Mouse (Mus musculus) gastrocnemius, postnatal 36 days (tissue): ENCODE results near the gene Orm3. TPM values are rescaled to one million over a fixed set of nuclear protein-coding genes. Genes with fewer than 3 reads are reported as not detected.

Experiments
- DNase-seq, 2 experiments: peaks; one replicate each; pipeline ENCODE4 v3.0.0; 2022
- intact Hi-C: fragments of 180-260 bp; cut with DNase I; formaldehyde crosslinking; loops from one replicate; pipeline ENCODE4 v1.15.1; 2025
- total RNA-seq, 2 experiments: library from RNA; stranded (reverse); gene quantifications; 2 replicates each; pipeline ENCODE4 v1.2.3; 2021

Orm3 gene
- total RNA-seq, 2 experiments from 2014 or later, result not detected

DNA sequence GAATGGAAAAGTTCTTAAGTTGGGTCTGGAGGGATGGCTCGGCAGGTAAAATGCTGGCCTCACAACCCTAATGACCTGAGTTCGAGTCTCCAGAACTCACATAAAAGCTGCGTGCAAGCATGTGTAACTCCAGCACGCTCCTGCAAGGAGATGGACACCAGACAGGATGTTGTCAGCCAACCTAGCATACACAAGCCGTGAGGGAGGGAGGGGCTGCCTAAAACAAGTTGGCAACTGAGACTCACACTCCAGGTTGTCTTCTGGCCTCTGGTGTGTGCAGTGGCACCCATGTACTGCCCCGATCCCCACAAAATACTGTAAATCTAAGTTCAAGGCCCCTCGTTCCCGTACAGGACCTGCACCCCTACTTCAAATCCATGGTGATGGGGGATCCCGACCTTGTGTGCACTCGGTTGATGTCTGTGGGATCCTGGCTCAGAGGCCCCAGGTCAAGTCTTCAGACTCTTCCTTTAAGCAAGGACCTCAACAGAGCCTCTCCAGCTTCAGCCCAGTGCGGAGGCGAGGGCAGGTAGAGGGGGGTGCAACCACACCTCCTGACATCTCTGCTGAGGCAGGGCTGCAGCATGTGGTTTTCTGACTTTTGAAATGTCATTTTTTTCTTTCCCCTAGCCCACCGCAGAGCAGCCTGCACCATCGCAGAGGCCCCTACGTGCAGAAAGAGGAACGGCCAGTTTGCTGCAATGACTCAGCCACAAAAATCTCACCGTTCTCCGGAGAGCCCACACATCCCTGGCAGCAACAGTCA lies 44.8 kb downstream of the Orm3 start:
- no peak for DNase-seq
- intact Hi-C loops, result no loop called here

- intact Hi-C loops, result no loop called here
- no peak for DNase-seq
These were observed 45.7 kb downstream of the Orm3 start for GRCm38 (mm10) chr4:63401620-63402019.

DNA sequence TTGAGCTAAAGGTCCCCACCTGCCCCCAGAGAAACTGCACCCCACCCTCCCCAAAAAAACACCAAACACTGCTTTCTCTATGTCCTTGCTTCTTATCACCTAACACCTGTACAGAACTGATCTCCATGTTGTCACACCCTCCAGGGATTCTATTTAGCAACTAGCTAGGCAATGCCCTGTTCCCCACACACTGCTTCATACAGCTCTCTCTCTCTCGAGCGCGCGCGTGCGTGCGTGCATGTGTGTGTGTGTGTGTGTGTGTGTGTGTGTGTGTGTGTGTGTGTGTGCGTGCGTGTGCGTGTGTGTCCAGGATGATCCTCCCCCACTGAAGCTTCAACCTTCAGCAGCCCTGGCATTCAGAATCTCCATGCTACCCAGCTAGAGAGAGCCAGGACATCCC lies 46.1 kb downstream of the Orm3 start:
- DNase-seq, result no peak
- intact Hi-C loops, result no loop called here

GRCm38 (mm10) chr4:63402558-63402957 lies 46.6 kb downstream of the Orm3 start:
- DNase-seq, result no peak
- intact Hi-C loops, result no loop called here

DNA sequence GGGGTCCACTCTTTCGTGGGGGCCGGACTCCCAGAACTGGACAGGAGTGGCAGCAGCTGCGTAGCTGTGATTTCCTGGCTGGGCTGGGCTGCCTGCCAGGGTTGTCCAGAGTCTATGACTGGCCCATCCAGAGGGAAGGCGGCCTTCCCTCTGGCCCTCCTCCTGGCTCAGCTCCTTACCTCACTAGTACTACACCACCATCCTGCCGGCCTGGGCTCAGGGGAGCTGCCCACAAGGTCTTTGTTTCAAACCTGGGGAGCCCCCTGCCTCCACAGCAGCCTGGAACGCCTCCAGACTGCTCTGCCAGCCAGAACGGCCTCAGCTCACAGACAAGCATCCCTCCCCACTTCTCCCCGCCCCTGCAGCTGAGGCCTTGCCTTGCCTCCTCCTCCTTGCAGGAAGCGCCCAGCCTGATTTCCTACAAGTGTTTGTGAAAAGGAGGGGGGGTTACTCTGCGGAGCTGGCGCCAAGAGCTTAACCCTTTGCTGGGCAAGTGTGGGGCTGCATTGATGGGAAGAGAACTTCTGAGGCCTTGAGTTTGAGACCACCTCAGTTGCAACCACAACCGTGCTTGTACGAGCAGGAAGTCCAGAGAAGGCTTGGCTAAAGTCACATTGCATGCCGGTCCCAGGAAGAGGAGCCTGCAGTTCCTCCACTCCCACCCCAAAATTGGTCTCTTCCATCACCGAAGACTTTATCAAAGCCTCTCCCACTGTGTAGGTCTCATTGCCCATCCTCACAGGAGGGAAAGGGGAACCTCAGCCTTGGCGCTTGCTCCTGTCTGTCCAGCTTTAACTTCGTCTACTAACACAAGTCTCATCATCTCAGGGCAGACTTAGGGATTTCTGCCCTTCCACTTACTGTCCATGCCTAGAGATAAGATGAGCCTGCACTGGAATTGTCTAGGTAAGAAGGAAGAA lies 47.3 kb downstream of the Orm3 start, which contains the start of gene Akna:
Gene Akna (minus strand): TSS at position 315 of the 920 bp plus-strand sequence.
- peak; percentile 88 to 91 for DNase-seq
- intact Hi-C loops, result no loop called here

DNA sequence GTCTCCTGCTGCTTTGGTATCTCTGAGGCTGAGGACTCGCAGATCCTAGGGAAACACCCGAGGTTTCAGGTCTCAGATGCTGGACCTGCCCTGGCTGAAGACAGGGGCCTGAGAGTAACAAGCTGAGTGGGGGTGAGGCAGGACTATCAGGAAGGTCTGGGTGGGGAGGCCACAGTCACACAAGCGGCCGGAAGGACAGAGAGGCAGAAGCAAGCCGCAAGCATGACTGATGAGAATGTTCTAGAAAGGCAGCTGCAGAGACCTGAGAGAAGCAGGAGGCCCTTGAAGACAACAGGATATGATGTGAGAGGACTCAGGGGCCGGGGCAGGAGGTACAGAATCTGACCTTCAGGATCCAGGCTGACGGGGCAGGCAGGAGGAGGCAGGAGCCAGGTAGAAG lies 48.2 kb downstream of the Orm3 start:
- no peak for DNase-seq
- intact Hi-C loops, result no loop called here

GRCm38 (mm10) chr4:63405051-63405450 lies 49.1 kb downstream of the Orm3 start:
- intact Hi-C loops, result no loop called here
- no peak for DNase-seq

DNA sequence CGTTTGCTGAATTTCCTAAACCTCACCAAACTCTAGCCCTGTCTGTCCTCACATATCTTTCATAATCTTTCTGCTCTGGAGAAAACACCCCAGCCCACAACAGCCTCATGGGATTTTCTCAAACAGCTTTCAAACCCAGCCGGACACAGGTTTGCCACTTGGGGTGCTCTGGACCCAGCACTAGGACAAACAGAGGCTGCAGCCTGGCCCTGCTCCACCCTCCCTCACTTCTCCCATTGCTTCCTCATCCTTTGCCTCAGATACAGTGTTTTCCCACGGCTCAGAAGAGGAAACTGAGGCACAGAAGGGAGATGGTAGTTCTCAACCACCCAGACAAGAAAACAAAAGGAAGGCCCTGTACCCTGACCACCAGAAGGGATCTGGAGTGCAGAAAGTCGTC lies 49.7 kb downstream of the Orm3 start:
- DNase-seq, result no peak
- intact Hi-C loops, result no loop called here

GRCm38 (mm10) chr4:63408247-63408646 lies 52.3 kb downstream of the Orm3 start:
- intact Hi-C loops, result loop anchor here (1.0 kb wide), 1 partner anchor 40 kb away; no protein-coding TSS in a partner anchor
- DNase-seq, result no peak

- no peak for DNase-seq
- intact Hi-C loops, result loop anchor here (1.0 kb wide), 1 partner anchor 40 kb away; no protein-coding TSS in a partner anchor
These were observed 52.7 kb downstream of the Orm3 start for GRCm38 (mm10) chr4:63408649-63409048.

Other genes with a start within 250 kb of the Orm3 start
- gene Ambp, start 201.4 kb upstream of the Orm3 start, total RNA-seq, result under 1 TPM in 1 of 2 experiments, not detected in 1; 0.41 TPM
- gene Kif12, start 184.0 kb upstream of the Orm3 start, total RNA-seq, result not detected
- gene Col27a1, start 142.2 kb upstream of the Orm3 start, total RNA-seq, result under 1 TPM; 0.61 to 0.64 TPM
- gene Orm1, start 11.6 kb upstream of the Orm3 start, total RNA-seq, result under 1 TPM; 0.36 to 0.44 TPM
- gene Orm2, start 6.3 kb downstream of the Orm3 start, total RNA-seq, result under 1 TPM in 1 of 2 experiments, not detected in 1; 0.36 TPM
- 1 to 10 TPM; 1.4 to 1.5 TPM for gene Akna, start 47.2 kb downstream of the Orm3 start, total RNA-seq
- gene Whrn, start 139.8 kb downstream of the Orm3 start, total RNA-seq, result 1 to 10 TPM; 2.2 to 2.5 TPM
- gene Atp6v1g1, start 188.6 kb downstream of the Orm3 start, total RNA-seq, result 100 to 1,000 TPM; 209 to 253 TPM
- 10 to 100 TPM; 14.0 to 14.5 TPM for gene Tmem268, start 202.6 kb downstream of the Orm3 start, total RNA-seq
- not detected for gene Gm11213, start 249.1 kb downstream of the Orm3 start, total RNA-seq